Mouse (Mus musculus): ENCODE data around the gene Tbxa2r.
A peak's percentile ranks its signal among the peaks of the same experiment; 100 is the strongest.

Tbxa2r gene

DNA sequence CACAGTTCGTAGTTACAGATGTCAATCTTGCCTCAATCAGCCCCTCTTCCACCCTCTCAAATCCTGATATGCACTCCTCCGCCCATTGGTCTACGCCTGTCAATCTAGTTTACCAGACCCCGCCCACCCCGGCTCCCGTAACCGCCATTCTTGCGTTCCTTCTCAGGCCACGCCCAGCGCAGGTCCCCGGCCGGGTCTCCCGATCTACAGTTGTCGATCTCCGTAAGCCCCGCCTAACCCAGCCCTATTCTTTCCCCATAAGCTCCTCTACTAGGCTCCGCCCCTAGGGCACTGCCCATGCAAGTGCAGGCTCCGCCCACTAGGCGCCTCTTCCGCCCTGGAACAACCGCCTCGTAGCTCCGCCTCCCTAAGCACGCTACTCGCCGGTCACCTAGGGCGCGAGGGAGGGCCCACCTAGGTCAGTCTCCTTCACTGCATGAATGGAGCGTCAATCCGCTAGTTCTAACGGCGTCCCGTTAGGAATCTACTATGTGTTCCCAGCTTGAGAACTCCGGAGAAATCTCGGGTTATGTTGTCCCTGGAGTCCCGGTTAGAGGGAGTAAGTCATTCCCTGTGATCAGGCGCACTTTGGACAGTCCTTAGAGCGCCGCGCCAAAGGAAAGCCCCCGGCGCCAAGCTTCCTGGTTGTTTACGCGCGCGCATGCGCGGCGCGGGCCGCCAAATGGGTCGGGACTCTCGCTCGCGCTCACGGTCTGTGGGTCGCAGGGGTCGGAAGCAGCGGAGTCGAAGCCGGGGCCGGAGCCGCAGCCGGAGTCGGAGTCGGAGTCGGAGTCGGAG lies 7.8 kb upstream of the Tbxa2r start, which contains the start of gene Cactin:
Cactin (plus strand) TSS at position 554 of the 798 bp plus-strand sequence.
- peak; percentile 100 for DNase-seq (ENCODE audit: inconsistent ontology term)

DNA sequence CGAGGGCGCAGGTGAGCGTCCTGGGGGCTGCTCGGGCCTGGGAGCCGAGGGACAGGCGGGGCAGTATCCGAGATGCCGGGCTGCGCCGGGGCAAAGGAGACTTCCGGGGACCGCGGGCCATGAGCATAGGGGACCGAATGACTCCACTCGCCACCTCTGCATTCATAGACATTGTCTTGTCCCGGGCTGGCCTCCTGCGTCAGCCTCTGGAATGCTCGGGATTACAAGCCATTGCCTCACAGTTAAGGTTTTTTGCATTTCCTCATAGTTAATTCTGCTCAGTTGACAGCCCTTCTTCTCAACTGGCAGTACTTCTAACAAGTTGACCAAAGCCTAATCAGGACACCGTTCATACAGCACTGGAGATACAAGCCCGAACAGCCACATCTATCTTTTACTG lies 7.1 kb upstream of the Tbxa2r start:
- no peak for DNase-seq (ENCODE audit: inconsistent ontology term)

DNA sequence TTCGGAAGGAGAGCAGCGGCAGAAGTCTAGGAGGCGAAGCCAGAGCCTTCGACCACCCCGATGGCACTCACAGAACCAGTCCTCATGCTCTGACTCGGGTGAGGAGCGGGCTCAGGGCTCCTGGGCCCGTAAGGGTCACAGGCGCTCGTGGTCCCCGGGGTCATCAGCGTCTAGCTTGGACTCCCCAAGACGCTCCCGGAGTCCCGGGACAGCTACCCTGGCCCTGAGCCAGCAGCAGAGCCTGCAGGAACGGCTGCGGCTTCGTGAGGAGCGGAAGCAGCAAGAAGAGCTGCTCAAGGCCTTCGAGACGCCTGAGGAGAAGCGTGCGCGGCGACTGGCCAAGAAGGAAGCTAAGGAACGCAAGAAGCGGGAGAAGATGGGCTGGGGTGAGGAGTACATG lies 6.1 kb upstream of the Tbxa2r start:
- no peak for DNase-seq (ENCODE audit: inconsistent ontology term)

DNA sequence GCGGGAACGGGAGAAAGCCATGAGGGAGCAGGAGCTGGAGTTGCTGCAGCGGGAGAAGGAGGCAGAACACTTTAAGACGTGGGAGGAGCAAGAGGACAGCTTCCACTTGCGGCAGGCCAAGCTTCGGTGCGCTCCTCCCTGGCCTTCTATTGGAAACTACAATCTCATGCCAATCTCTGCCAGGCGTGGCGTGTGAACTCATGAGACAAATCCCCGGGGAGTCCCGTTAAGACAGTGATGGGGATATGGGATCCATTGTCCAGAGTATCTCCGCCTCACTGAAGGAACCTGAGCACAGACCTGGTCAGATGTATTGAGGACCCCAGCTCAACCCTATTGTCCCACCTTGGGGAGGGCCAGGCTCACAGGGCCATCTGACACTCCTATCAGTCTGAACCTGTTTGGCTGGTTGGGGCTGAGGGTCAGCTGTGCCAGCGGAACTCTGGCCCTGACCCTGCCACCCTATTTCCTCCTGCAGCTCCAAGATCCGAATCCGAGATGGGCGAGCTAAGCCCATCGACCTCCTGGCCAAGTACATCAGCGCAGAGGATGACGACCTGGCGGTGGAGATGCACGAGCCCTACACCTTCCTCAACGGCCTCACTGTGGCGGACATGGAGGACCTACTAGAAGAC lies 5.3 kb upstream of the Tbxa2r start:
- no peak for DNase-seq (ENCODE audit: inconsistent ontology term)

DNA sequence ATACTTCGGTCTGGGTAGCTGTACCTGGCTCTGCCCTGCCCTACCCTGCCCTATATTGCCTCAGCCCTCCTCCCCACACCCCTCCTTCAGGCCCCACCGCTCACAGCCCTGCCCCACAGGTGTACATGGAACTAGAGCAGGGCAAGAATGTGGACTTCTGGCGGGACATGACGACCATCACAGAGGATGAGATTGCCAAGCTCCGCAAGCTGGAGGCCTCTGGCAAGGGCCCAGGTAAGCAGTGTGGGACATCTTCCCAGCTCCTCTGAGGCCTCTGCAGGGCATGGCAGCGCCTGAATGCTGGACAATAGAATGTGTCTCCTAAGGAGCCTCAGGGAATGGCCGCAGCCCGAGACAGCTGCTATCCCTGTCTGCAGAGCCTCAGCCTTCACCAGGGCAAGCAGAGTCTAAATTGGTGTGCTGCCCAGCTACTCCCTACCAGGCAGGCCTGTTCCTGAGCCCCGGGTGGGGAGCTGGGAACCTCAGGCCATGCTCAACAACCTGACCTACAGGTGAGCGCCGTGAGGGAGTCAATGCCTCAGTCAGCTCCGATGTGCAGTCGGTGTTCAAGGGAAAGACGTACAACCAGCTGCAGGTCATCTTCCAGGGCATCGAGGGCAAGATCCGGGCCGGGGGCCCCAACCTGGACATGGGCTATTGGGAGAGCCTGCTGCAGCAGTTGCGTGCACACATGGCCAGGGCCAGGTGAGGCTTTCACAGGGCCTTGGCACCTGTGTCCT lies 4.6 kb upstream of the Tbxa2r start:
- DNase-seq (ENCODE audit: inconsistent ontology term), result no peak

DNA sequence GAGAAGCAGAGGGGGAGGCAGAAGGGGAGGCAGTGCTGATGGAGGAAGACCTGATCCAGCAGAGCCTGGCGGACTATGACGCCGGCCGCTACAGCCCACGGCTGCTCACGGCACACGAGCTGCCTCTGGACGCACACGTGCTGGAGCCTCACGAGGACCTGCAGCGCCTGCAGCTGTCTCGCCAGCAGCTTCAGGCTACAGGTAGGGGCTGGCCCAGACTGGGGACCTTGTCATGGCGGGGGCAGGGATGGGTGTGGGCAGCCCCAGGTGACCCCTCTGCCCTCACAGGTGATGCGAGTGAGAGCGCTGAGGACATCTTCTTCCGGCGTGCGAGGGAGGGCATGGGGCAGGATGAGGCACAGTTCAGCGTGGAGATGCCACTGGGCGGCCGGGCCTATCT lies 3.4 kb upstream of the Tbxa2r start:
- no peak for DNase-seq (ENCODE audit: inconsistent ontology term)

DNA sequence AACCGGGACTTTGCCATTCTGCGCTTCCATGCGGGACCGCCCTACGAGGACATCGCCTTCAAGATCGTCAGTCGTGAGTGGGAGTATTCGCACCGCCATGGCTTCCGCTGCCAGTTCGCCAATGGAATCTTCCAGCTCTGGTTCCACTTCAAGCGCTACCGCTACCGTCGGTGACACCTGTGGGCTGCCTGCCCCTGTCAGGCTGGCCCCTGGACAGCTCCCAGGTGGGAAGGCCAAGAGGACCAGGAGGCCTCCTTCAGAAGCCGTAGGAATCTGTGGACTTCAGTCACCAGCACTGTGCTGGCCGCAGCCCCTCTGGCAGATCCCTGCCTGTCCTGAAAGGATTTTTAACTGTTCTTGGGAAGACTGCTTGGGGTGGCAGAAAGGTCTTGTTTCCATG lies 2.8 kb upstream of the Tbxa2r start:
- no peak for DNase-seq (ENCODE audit: inconsistent ontology term)

DNA sequence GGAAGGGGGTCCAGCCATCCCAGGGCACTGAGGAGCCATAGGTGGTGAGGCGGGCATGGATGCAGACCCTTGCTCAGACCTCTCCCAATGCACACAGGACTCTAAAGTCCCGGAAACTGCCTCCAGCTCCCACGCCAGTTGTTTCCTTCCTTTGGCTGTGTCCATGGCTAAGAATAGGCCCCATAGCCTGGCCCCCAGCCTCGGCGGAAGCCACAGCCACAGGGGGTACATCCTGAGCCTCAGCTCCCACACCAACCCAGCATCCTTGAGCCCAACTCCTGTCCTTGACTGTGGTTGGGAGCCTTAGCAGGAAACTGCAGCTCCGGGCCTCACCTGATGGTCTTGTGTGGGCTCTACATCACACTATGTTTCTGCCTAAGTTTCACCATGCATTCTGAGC lies 1.7 kb upstream of the Tbxa2r start:
- no peak for DNase-seq (ENCODE audit: inconsistent ontology term)

DNA sequence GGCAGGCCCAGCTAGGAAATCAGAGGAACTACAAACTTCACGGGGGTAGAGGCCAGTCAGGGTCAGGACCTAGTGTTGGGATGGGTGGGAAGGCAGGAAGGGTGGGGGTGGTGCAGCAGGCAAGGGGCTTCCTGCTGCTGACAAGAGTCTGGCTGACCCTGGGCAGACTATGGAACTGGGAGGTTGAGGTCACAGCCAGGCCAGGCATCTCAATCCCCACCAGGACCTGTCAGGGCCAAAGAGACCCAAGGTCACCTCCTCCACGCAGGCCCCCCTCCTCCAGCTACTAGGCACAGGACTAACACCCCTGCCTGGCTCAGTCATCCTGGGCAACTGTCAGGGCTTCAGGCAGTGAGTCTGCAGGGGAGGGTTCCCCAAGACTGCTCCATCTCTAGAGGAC lies 572 bp upstream of the Tbxa2r start:
- no peak for DNase-seq (ENCODE audit: inconsistent ontology term)

DNA sequence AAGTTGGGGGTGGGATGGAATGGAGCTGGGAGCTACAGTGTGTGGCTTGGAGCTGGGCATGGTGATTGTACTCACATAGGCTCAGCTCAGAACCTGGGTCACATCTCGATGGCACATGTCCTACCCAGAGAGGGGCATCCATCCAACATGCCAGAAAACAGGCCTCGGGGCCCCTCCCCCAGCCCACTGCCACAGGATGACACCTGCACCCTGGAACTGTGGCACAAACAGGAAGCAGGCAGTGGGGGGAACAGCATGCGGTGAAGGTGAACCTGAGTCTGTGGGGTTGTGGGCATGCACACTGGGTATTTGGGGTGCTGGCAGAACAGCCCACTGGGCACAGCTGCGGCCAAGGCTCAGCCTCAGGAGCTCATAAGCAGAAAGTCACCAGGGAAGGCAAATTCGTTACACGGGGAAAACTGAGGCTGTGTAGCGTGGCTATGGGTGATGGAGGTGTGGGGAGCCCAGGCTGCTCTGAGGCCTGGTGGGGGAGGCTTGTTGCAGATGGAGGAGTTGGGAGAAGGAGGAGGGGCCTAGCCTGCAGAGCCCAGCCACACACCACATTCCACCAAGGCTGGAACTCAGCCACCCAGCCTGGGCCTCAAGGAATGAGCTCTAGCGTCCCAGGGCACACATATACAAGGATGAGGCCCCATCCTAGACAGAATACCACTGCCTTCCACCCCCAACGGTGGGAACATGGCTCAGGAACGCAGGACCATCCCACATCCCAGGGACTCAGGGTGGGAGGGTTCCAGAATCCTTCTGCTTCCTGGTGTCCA lies 854 bp downstream of the Tbxa2r start:
- peak; percentile 69 for DNase-seq (ENCODE audit: inconsistent ontology term)

DNA sequence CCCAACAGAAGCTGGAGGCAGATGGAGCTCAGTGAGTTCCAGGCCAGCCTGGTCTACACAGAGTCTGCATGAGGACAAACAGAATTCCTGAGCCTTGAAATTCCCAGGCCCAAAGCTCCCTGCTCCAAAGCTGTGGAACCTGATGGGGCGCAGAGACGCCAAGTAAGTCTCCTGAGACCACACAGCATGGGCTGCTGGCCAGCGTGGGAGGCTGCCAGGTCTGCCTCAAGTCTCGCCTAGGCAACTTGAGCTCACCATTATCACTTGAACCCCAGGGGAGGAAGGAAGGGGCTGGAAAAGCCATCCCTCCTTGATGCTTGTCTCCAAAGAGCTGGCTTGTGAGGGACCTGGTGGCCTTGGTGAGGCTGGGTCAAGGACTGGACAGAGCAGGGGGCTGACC lies 1.5 kb downstream of the Tbxa2r start:
- no peak for DNase-seq (ENCODE audit: inconsistent ontology term)

DNA sequence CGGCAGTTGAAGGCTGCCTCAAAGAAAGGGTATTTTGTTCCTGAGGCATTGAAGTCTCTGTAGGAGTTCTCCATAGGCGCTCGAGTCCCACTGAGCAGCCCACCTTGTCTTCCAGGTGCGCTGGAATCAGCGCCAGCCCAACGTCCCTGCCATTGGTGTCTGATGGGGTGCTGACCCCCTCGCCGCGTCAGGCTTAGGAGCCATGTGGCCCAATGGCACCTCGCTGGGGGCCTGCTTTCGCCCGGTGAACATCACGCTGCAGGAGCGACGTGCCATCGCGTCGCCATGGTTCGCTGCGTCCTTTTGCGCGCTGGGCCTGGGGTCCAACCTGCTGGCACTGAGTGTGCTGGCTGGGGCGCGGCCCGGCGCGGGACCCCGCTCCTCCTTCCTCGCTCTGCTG lies 3.7 kb downstream of the Tbxa2r start:
- DNase-seq (ENCODE audit: inconsistent ontology term), result no peak

DNA sequence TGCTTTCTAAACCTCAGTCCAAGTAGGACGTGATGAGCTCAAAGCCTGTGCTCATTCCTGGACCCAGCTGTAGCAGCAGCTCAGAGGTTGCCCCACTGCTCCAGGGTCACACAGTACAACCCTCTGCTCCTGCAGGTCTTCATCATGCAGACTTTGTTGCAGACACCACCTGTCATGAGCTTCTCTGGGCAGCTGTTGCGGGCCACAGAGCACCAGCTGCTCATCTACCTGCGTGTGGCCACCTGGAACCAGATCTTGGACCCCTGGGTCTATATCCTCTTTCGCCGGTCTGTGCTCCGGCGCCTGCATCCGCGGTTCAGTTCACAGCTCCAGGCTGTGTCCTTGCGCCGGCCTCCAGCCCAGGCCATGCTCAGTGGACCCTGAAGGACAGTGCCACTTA lies 5.8 kb downstream of the Tbxa2r start:
- DNase-seq (ENCODE audit: inconsistent ontology term), result no peak

DNA sequence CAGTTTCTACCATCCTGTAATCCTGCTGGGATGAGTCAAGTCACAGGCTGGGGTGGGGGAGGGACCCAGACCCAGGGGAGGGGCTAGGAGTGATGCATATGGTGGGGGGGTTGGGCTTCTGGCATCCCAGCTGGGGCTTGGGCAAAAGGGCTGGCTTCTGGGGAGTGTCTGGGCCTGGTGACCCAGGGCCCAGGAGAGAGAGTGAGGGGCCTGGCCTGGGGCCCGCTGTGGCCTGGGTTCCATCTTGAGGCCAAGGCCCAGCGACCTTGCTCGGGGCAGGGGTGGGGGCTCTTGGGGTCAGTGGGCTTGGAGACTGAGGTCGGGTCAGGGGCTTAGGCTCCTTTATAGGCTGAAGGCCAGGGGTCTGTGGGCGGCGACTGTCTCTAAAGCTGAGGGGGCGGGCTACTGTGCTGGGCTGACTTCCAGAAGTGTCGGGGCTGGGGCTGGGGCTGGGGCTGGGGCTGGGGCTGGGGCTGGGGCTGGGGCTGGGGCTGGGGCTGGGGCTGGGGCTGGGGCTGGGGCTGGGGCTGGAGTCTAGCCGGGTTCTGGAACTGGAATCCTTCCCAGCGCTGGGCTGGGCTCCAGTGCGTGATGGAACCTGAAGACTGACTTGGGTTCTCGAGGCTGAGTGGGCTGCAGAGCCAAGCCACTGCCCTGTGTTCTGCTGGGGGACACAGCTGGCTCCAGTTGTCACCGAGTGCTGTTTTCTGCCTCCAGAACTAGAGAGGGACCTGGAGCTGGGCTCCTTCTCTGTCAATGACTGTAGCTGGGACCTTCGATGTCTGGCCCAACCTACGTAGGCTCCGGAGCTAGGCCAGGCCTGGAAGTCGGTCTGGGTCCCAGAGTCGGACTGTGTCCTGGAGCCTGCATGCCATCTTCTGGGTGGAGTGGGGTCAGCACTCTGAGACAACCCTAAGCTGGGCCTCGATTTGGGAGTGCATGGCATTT lies 7.1 kb downstream of the Tbxa2r start:
- DNase-seq (ENCODE audit: inconsistent ontology term), result peak; percentile 60

DNA sequence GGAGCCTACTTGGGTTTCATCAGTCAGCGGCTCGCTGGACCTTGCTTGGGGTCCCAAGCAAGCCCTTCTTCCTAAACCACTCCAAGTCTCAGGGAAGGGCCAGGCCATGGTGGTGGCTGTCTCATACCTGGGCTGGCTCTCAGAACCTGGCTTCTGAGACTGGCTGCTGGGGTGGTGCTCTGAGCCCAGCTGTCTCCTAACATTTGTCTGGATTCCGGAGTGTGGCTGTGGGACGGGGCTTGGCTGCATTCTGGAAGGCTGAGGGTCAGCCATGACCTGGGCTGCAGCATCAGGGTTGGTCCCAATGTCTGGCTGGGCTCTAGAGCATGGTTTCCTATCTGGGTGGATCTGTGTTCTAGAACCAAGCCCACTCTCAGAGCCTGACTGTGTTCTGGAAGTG lies 8.0 kb downstream of the Tbxa2r start:
- DNase-seq (ENCODE audit: inconsistent ontology term), result no peak

DNA sequence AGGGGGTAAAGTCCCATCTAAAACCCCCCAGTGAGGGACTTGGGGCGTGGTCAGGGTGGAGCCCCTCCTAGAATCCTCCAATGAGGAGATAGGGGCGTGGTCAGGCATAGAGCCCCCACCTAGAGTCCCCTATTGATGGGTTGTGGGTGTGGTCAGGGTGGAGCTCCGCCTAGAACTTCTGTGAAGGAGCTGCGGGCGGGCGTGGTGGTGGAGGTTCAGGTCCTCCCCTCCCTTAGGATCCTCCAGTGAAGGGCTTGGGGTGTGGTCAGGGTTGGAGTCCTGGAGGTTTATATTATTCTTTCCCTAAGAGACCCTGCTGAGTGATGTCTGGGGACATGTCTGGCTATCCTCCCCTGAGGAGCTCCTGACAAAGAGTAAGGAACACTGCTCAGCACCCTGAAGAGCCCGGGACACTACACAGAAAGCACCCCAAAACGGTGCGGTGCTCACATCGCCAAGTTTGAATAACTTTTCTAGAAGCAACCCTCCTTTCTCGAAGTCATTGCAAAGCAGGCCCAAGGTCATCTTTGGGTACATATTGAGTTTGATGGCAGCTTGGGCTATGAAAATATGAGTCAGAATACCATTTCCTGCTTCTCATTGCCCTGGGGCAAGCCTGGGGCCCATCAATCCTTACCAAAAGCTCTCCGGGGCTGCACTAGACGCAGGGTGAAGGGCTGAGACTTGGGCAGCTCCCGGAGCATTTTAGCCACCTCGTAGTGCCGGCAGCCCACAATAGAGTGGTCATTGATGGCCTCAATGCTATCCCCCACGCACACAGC lies 12.2 kb downstream of the Tbxa2r start:
- no peak for DNase-seq (ENCODE audit: inconsistent ontology term)

DNA sequence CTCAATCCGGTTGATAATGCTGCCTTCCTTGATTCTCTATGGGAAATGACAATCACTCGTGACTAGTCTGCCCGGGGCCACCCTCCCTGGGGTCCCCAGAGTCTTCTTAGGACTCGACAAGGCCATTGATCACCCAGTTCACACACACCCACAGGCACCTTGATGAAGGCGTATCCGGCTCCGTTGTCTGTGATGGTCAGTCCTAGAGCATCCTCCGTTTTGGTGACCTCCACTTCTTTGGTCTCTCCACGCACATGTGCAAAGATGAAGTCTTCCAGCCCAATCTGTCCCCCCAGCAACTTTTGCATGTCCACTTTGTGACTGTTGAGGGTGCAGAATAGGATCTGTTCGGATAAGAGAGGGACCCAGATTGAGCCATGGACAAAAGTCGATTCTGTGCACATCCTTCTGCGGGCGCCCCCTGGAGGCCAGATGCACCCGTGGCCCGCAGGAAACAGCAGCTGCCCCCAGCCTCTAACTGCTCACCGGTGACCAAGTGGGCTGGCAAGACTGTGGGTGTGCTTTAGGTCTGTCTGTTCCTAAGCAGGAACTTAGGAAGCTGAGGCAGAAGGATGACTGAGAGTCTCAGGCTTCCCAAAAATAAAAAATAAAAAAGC lies 12.9 kb downstream of the Tbxa2r start:
- peak; percentile 65 for DNase-seq (ENCODE audit: inconsistent ontology term)

DNA sequence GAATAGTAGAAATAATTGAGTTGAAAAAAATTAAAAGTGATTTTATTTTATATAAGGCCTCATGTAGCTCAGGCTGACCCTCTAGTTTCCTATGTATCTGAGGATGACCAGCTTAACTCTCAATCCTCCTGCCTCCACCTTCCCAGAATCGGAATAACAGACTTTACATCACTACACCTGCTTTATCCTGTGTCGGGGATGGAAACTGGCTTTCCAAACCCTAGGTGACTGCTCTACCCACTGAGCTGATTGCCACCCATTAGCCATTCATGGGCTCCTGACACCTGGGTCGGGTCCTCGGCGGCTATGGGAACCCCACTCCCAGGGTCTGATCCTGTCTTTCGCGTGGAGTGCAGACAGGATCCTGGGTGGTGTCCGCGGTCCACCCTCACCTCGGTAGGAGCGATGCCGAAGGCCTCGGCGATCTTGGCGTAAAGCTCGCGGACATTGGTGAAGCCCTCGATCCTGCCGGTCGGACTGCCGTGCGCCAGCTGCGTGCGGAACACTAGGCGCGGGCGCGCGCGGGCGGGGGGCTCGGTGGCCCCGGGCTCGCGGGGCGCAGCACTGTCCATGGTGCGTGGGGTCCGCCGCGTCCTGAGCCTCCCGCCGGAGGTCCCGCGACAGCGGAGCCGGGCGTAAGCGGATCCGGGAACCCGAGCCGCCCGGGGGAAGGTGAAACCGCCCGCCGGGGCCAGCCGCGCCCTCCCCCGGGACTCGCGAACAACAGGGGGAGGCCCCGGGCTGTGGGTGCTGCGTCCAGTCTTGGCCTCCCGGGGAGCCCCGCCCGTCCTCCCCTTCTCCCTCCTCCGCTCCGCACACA lies 14.4 kb downstream of the Tbxa2r start, which contains the start of gene Gipc3:
Gipc3 (minus strand) TSS at position 581 of the 820 bp plus-strand sequence.
- no peak for DNase-seq (ENCODE audit: inconsistent ontology term)

All from Muller cell, postnatal 12 days (primary cell).